Mouse (Mus musculus) cerebellum, adult 2 months (tissue): ENCODE data around the gene Cers3. TPM values are rescaled to one million over a fixed set of nuclear protein-coding genes. Genes with fewer than 3 reads are reported as not detected.

Experiments used
- DNase-seq, 2 experiments: peaks; one replicate each; pipeline ENCODE4 v3.0.0; 2021
- H3K27ac ChIP-seq: fragments of 200-500 bp; 2 replicates; pipeline ENCODE4 v1.5.1; 2012; ENCODE audit warnings: low read length, control low read depth, inconsistent platforms; ENCODE audit not compliant: insufficient read depth
- H3K27me3 ChIP-seq: fragments of 200-500 bp; 2 replicates; pipeline ENCODE4 v1.6.1; 2012; ENCODE audit warnings: inconsistent platforms, mild to moderate bottlenecking, low read length, moderate library complexity; ENCODE audit not compliant: control insufficient read depth, insufficient read depth
- H3K4me1 ChIP-seq: fragments of 200-500 bp; 2 replicates; pipeline ENCODE4 v1.6.1; 2011; ENCODE audit warnings: low read length; ENCODE audit not compliant: control insufficient read depth, insufficient read depth
- H3K4me3 ChIP-seq: fragments of 200-500 bp; replicated peaks from 2 replicates; pipeline ENCODE3; 2011; ENCODE audit warnings: mild to moderate bottlenecking, low read depth, low read length, control low read depth; ENCODE audit not compliant: insufficient read depth
- CTCF ChIP-seq: fragments of 200-500 bp; IDR thresholded peaks from 2 replicates; pipeline ENCODE4 v1.5.1; 2011; ENCODE audit warnings: low read depth, mild to moderate bottlenecking, control low read depth, low read length, moderate library complexity, borderline replicate concordance; ENCODE audit not compliant: insufficient read depth
- POLR2A ChIP-seq: fragments of 200-500 bp; IDR thresholded peaks from 2 replicates; pipeline ENCODE4 v1.6.1; 2011; ENCODE audit warnings: low read length, control low read depth, borderline replicate concordance; ENCODE audit not compliant: insufficient read depth
- WGBS: fragments of 180-500 bp; shearing (Covaris S2); methylation state at CpG from one replicate; pipeline ENCODE4 v1.1.7; 2018; 5-methylcytosine and 5-hydroxymethylcytosine counted together
- polyA plus RNA-seq: library from polyadenylated mRNA; depleted of rRNA; stranded (reverse); fragments of >200 nt; gene quantifications from 2 replicates; pipeline ENCODE4 v1.2.3, GENCODE M21; 2012; rRNA removed

Cers3 gene
- polyA plus RNA-seq = 0.20 and 0.21 TPM in 2 replicates

GRCm38 (mm10) chr7:66743377-66743781, at the start of gene Cers3:
Cers3 (plus strand) TSS chr7:66743504.
- 84% methylated on average over 9 of the region's 9 CpGs for WGBS
- DNase-seq = no peak
- H3K27ac ChIP-seq = no peak within 1 kb of the TSS
- H3K27me3 ChIP-seq = no peaks in the 10 kb centered on the region
- no peak within 1 kb of the TSS for H3K4me3 ChIP-seq
- TF ChIP-seq POLR2A (no peak), CTCF (no peak)
- no peaks in the 10 kb centered on the region for H3K4me1 ChIP-seq

GRCm38 (mm10) chr7:66694467-66694866, 48.8 kb upstream of the Cers3 start:
- H3K27me3 ChIP-seq = no peaks in the 10 kb centered on the region
- TF ChIP-seq POLR2A = no peak
- TF ChIP-seq CTCF = no peak
- no peak overlapping the region for H3K4me3 ChIP-seq
- no peak for DNase-seq
- WGBS = 41% methylated on average over 7 of the region's 7 CpGs
- H3K27ac ChIP-seq = no peak overlapping the region
- H3K4me1 ChIP-seq = no peaks in the 10 kb centered on the region

GRCm38 (mm10) chr7:66702721-66703120, 40.6 kb upstream of the Cers3 start:
- TF ChIP-seq POLR2A = no peak
- TF ChIP-seq CTCF = no peak
- no peak overlapping the region for H3K27ac ChIP-seq
- 92% methylated on average over 7 of the region's 7 CpGs for WGBS

GRCm38 (mm10) chr7:66704631-66705030, 38.7 kb upstream of the Cers3 start:
- TF ChIP-seq POLR2A (no peak), CTCF (no peak)
- Histone ChIP-seq H3K27me3 (no peaks in the 10 kb centered on the region), H3K4me3 (no peak overlapping the region), H3K4me1 (no peaks in the 10 kb centered on the region), H3K27ac (no peak overlapping the region)
- DNase-seq = no peak
- WGBS = 93% methylated on average over 3 of the region's 3 CpGs

More at GRCm38 (mm10) chr7:66702721-66703120, 40.6 kb upstream of the Cers3 start:
- Histone ChIP-seq H3K4me1 (no peaks in the 10 kb centered on the region), H3K27me3 (no peaks in the 10 kb centered on the region), H3K4me3 (no peak overlapping the region)
- no peak for DNase-seq

GRCm38 (mm10) chr7:66711166-66711565, 32.1 kb upstream of the Cers3 start:
- Histone ChIP-seq H3K27ac (no peak overlapping the region), H3K4me3 (no peak overlapping the region), H3K27me3 (no peaks in the 10 kb centered on the region), H3K4me1 (no peaks in the 10 kb centered on the region)
- DNase-seq = no peak
- 47% methylated on average over 2 of the region's 2 CpGs for WGBS
- TF ChIP-seq POLR2A (no peak), CTCF (peak; percentile 19; the same call in 1 of the 2 replicates)

- no peaks in the 10 kb centered on the region for H3K27me3 ChIP-seq
- no peaks in the 10 kb centered on the region for H3K4me1 ChIP-seq
- H3K4me3 ChIP-seq = no peak overlapping the region
- no peak for TF ChIP-seq POLR2A
- TF ChIP-seq CTCF = no peak
- no peak overlapping the region for H3K27ac ChIP-seq
- DNase-seq = no peak
- 83% methylated on average over 4 of the region's 4 CpGs for WGBS
Observed at GRCm38 (mm10) chr7:66724514-66724913, 18.8 kb upstream of the Cers3 start.

GRCm38 (mm10) chr7:66724954-66725353, 18.4 kb upstream of the Cers3 start:
- TF ChIP-seq POLR2A (no peak), CTCF (no peak)
- 94% methylated on average over 6 of the region's 6 CpGs for WGBS
- Histone ChIP-seq H3K27ac (no peak overlapping the region), H3K4me3 (no peak overlapping the region), H3K27me3 (no peaks in the 10 kb centered on the region), H3K4me1 (no peaks in the 10 kb centered on the region)
- DNase-seq = no peak

- TF ChIP-seq POLR2A (no peak), CTCF (no peak)
- Histone ChIP-seq H3K4me3 (no peak overlapping the region), H3K27ac (no peak overlapping the region), H3K4me1 (no peaks in the 10 kb centered on the region), H3K27me3 (no peaks in the 10 kb centered on the region)
- DNase-seq = no peak
- 95% methylated on average over 6 of the region's 6 CpGs for WGBS
Observed at GRCm38 (mm10) chr7:66728072-66728471, 15.2 kb upstream of the Cers3 start.
